Mouse (Mus musculus) liver, embryonic 13.5 days (tissue): ENCODE data around the gene Frmd4a. TPM values are rescaled to one million over a fixed set of nuclear protein-coding genes. Genes with fewer than 3 reads are reported as not detected.
"Not testable (repeated sequence)": the region's sequence is repeated elsewhere in the genome, so short reads cannot be mapped to it uniquely, and the experiment has no call there.

Experiments
- ATAC-seq: fragments of 200-750 bp; cut with Nextera tagmentation; 2 replicates; pipeline ENCODE4 v1.8.0; 2017; ENCODE audit warnings: low read depth, mild to moderate bottlenecking, moderate number of reproducible peaks, moderate library complexity
- DNase-seq: peaks from one replicate; pipeline ENCODE4 v3.0.0; 2022
- H3K27ac ChIP-seq: fragments of 300-500 bp; sonication (generic); 2 replicates; pipeline ENCODE4 v1.5.1; 2015; ENCODE audit warnings: moderate library complexity, mild to moderate bottlenecking, inconsistent platforms
- H3K27me3 ChIP-seq: fragments of 300-500 bp; sonication (generic); 2 replicates; pipeline ENCODE4 v1.6.1; 2015; ENCODE audit warnings: mild to moderate bottlenecking, inconsistent platforms
- H3K36me3 ChIP-seq: fragments of 300-500 bp; sonication (generic); 2 replicates; pipeline ENCODE4 v1.6.1; 2015; ENCODE audit warnings: mild to moderate bottlenecking, inconsistent platforms
- H3K4me1 ChIP-seq: fragments of 300-500 bp; sonication (generic); replicated peaks from 2 replicates; pipeline ENCODE4 v1.6.1; 2015; ENCODE audit warnings: inconsistent platforms
- H3K4me2 ChIP-seq: fragments of 300-500 bp; sonication (generic); 2 replicates; pipeline ENCODE4 v1.6.1; 2015; ENCODE audit warnings: inconsistent platforms, mild to moderate bottlenecking, moderate library complexity
- H3K4me3 ChIP-seq: fragments of 300-500 bp; sonication (generic); replicated peaks from 2 replicates; pipeline ENCODE4 v1.5.1; 2015; ENCODE audit warnings: mild to moderate bottlenecking, inconsistent platforms
- H3K9ac ChIP-seq: fragments of 300-500 bp; sonication (generic); 2 replicates; pipeline ENCODE4 v1.6.1; 2015; ENCODE audit warnings: mild to moderate bottlenecking, inconsistent platforms
- H3K9me3 ChIP-seq: fragments of 300-500 bp; sonication (generic); replicated peaks from 2 replicates; pipeline ENCODE4 v1.6.1; 2016; ENCODE audit warnings: inconsistent platforms
- WGBS: fragments of 180-500 bp; shearing (Covaris S2); methylation state at CpG from one replicate; pipeline ENCODE4 v1.1.7; 2015; ENCODE audit not compliant: insufficient replicate concordance; 5-methylcytosine and 5-hydroxymethylcytosine counted together
- polyA plus RNA-seq: library from polyadenylated mRNA; unstranded; fragments of >200 nt; fragmentation: Nextera tagmentation; extraction: Ambion mirVana; gene quantifications from 2 replicates; pipeline ENCODE4 v1.2.1, GENCODE M21; 2015

Gene Frmd4a
- polyA plus RNA-seq, 1 experiment from 2014 or later, result 11.0 TPM

- no peaks in the 10 kb centered on the region for H3K9me3 ChIP-seq
- H3K9ac ChIP-seq, result no peak overlapping the region
- no peak for DNase-seq
- H3K4me3 ChIP-seq, result no peak overlapping the region
- H3K4me1 ChIP-seq, result no peaks in the 10 kb centered on the region
- H3K27me3 ChIP-seq, result no peaks in the 10 kb centered on the region
- no peak for ATAC-seq
- WGBS, result 62% methylated on average over 5 of the region's 5 CpGs
- no peak overlapping the region for H3K27ac ChIP-seq
- no peaks in the 10 kb centered on the region for H3K36me3 ChIP-seq
- H3K4me2 ChIP-seq, result no peak overlapping the region
These were observed 297.0 kb downstream of the Frmd4a start for GRCm38 (mm10) chr2:4314545-4314944.

GRCm38 (mm10) chr2:4316589-4316988, 299.1 kb downstream of the Frmd4a start:
- DNase-seq (no peak), ATAC-seq (no peak)
- WGBS, result 34% methylated on average over 2 of the region's 2 CpGs
- Histone ChIP-seq H3K4me3 (no peak overlapping the region), H3K9ac (no peak overlapping the region), H3K4me2 (no peak overlapping the region), H3K36me3 (no peaks in the 10 kb centered on the region), H3K9me3 (no peaks in the 10 kb centered on the region), H3K27me3 (no peaks in the 10 kb centered on the region), H3K27ac (no peak overlapping the region), H3K4me1 (no peaks in the 10 kb centered on the region)

DNA sequence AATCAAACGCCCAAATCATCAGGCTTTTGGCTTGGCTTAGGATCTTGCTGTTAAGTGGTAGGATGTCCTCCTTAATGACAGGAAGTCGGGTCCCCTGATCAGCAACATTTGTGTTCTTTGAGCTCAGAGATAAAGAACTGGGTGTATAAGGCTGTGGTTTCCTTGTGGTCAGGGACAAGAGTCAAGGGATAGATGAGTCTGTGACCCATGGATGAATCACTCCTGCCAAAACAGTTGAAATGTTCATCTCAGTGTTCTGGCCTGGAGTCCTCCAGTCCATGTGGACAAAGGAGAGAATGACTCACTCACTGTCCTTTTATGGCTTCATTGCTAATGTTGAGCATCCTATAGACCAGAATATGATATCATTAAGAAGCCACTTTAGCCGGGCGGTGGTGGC, 300.6 kb downstream of the Frmd4a start:
- H3K4me3 ChIP-seq, result no peak overlapping the region
- no peaks in the 10 kb centered on the region for H3K9me3 ChIP-seq
- no peaks in the 10 kb centered on the region for H3K36me3 ChIP-seq
- no peaks in the 10 kb centered on the region for H3K4me1 ChIP-seq
- H3K27ac ChIP-seq, result no peak overlapping the region
- no peaks in the 10 kb centered on the region for H3K27me3 ChIP-seq
- no peak overlapping the region for H3K9ac ChIP-seq
- DNase-seq (no peak), ATAC-seq (no peak)
- 16% methylated on average over 4 of the region's 4 CpGs for WGBS
- H3K4me2 ChIP-seq, result no peak overlapping the region

GRCm38 (mm10) chr2:4326241-4327010, 308.9 kb downstream of the Frmd4a start:
- H3K9ac ChIP-seq, result no peak overlapping the region
- H3K9me3 ChIP-seq, result no peaks in the 10 kb centered on the region

GRCm38 (mm10) chr2:4327011-4327340, 309.5 kb downstream of the Frmd4a start:
- Histone ChIP-seq H3K4me2 (no peak overlapping the region), H3K4me1 (no peaks in the 10 kb centered on the region; the same call in 1 of the 2 replicates), H3K36me3 (no peaks in the 10 kb centered on the region), H3K4me3 (no peak overlapping the region), H3K9ac (no peak overlapping the region), H3K27ac (no peak overlapping the region), H3K9me3 (no peaks in the 10 kb centered on the region), H3K27me3 (no peaks in the 10 kb centered on the region)
- WGBS, result 31% methylated on average over 4 of the region's 4 CpGs
- no peak for DNase-seq
- no peak for ATAC-seq

More at GRCm38 (mm10) chr2:4326241-4327010, 308.9 kb downstream of the Frmd4a start:
- no peak for DNase-seq
- Histone ChIP-seq H3K4me3 (no peak overlapping the region), H3K27ac (no peak overlapping the region), H3K27me3 (no peaks in the 10 kb centered on the region), H3K36me3 (no peaks in the 10 kb centered on the region), H3K4me2 (no peak overlapping the region), H3K4me1 (no peaks in the 10 kb centered on the region; the same call in 1 of the 2 replicates)
- ATAC-seq, result no peak
- WGBS, result 51% methylated on average over 9 of the region's 9 CpGs

GRCm38 (mm10) chr2:4332441-4332840, 314.9 kb downstream of the Frmd4a start:
- no peak for DNase-seq
- H3K27ac ChIP-seq, result no peak overlapping the region
- H3K36me3 ChIP-seq, result no peaks in the 10 kb centered on the region
- no peak for ATAC-seq
- no peaks in the 10 kb centered on the region for H3K9me3 ChIP-seq
- no peak overlapping the region for H3K4me2 ChIP-seq
- H3K4me1 ChIP-seq, result no peaks in the 10 kb centered on the region; the same call in 1 of the 2 replicates
- H3K4me3 ChIP-seq, result no peak overlapping the region
- WGBS, result 47% methylated on average over 8 of the region's 8 CpGs
- H3K9ac ChIP-seq, result no peak overlapping the region
- no peaks in the 10 kb centered on the region for H3K27me3 ChIP-seq

GRCm38 (mm10) chr2:4334201-4334600, 316.7 kb downstream of the Frmd4a start:
- no peaks in the 10 kb centered on the region; the same call in 1 of the 2 replicates for H3K4me1 ChIP-seq
- no peaks in the 10 kb centered on the region for H3K27me3 ChIP-seq
- ATAC-seq, result no peak
- no peak overlapping the region for H3K9ac ChIP-seq
- 29% methylated on average over 4 of the region's 4 CpGs for WGBS
- no peak overlapping the region for H3K4me3 ChIP-seq
- H3K27ac ChIP-seq, result no peak overlapping the region
- no peaks in the 10 kb centered on the region for H3K36me3 ChIP-seq
- no peak for DNase-seq
- H3K9me3 ChIP-seq, result no peaks in the 10 kb centered on the region
- no peak overlapping the region for H3K4me2 ChIP-seq

DNA sequence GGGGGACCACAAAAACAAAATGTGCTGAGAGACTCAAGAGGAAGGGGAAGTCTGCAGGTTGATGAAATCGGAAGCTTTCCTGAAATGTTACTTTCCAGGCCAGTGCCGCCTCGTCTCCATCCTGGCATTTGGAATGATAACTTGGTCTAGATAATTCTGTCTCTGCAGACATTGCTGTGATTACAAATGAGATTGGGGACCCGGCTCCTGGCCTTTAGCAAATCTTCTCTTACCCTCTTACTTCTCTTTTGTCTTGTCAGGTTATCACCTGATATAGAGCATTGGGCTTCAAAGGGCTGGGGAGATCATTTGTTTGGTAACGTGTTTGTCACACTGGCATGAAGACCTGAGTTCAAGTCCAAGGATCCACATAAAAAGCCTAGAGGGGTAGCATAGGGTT, 317.4 kb downstream of the Frmd4a start:
- Histone ChIP-seq H3K9me3 (no peaks in the 10 kb centered on the region), H3K27me3 (no peaks in the 10 kb centered on the region), H3K4me1 (no peaks in the 10 kb centered on the region; the same call in 1 of the 2 replicates), H3K27ac (no peak overlapping the region), H3K4me3 (no peak overlapping the region), H3K36me3 (no peaks in the 10 kb centered on the region), H3K9ac (no peak overlapping the region), H3K4me2 (no peak overlapping the region)
- ATAC-seq, result no peak
- DNase-seq, result no peak
- WGBS, result 44% methylated on average over 5 of the region's 5 CpGs

GRCm38 (mm10) chr2:4335881-4336280, 318.4 kb downstream of the Frmd4a start:
- WGBS, result 37% methylated on average over 4 of the region's 4 CpGs
- Histone ChIP-seq H3K9ac (no peak overlapping the region), H3K9me3 (no peaks in the 10 kb centered on the region), H3K27me3 (no peaks in the 10 kb centered on the region), H3K4me1 (no peaks in the 10 kb centered on the region), H3K4me3 (no peak overlapping the region), H3K4me2 (no peak overlapping the region), H3K36me3 (no peaks in the 10 kb centered on the region), H3K27ac (no peak overlapping the region)
- DNase-seq, result no peak
- ATAC-seq, result no peak

- not testable (repeated sequence) for DNase-seq, H3K36me3 ChIP-seq, H3K27ac ChIP-seq, H3K4me1 ChIP-seq, H3K27me3 ChIP-seq, ATAC-seq, H3K4me3 ChIP-seq, H3K9ac ChIP-seq, H3K4me2 ChIP-seq, H3K9me3 ChIP-seq
- WGBS, result 43% methylated on average over 8 of the region's 8 CpGs
These were observed 320.8 kb downstream of the Frmd4a start for GRCm38 (mm10) chr2:4338290-4338689.

DNA sequence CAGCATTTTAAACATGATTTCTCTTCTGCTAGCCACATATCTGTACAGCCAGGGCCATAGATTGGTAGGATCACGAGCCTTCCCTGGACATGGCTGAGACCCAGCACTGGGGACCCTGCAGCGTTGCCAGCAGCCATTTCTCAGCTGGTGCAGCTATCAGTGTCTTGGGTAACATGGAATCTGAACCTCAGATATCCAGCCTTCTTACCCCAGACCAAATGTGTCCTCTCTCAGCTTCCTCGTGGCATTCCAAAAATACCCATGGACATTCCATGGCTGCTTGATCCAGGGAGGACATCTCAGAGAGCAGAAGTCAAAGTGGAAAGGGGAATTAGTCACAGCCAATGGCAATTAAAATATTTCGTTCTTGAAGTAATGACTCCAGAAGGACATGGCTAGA, 321.6 kb downstream of the Frmd4a start:
- 43% methylated on average over 4 of the region's 4 CpGs for WGBS
- no peaks in the 10 kb centered on the region for H3K4me1 ChIP-seq
- no peak for ATAC-seq
- no peaks in the 10 kb centered on the region for H3K9me3 ChIP-seq
- H3K27me3 ChIP-seq, result no peaks in the 10 kb centered on the region
- no peak overlapping the region for H3K4me2 ChIP-seq
- H3K9ac ChIP-seq, result no peak overlapping the region
- H3K4me3 ChIP-seq, result no peak overlapping the region
- no peaks in the 10 kb centered on the region for H3K36me3 ChIP-seq
- DNase-seq, result no peak
- H3K27ac ChIP-seq, result no peak overlapping the region

DNA sequence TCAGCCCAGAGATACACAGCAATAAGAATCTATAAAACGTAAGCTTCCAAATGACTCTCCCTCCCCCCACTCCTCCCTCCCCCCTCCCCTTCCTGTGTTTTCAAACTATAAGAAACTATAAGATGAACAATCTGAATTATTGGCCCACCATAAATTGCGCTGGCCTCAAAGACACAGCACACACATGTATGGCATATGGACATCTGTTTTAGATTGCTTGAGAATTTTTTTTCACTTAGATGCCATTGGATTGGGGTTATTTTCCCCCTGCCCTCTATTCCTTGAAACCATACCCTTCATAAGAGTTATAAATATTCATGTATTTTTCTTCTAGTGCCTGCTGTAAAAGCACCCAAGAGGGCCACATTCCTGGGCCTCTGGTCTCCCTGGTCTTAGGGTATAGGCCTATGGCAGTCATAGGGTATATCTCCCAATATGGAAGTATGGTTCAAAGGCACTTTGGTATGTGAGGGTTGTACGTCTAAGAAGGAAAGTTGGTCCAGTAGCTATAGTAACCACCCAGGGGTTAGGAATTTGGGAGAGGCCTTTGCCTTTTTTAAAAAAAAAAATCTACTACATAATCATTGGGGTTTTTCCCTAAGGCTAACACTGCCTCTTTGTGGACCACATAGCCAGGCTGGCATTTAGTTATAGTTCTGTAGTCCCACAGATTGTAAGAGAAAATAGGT, 322.2 kb downstream of the Frmd4a start:
- Histone ChIP-seq H3K27ac (no peak overlapping the region), H3K27me3 (0 out of 2 replicates have a peak, but pooled peaks cover under 1% of the 10 kb centered on the region)
- whole genome bisulfite sequencing, result 69% methylated on average over 3 of the region's 3 CpGs

More for the DNA sequence above, 322.2 kb downstream of the Frmd4a start:
- no peaks in the 10 kb centered on the region for H3K36me3 ChIP-seq
- no peak overlapping the region for H3K4me2 ChIP-seq
- H3K9me3 ChIP-seq, result no peaks in the 10 kb centered on the region
- H3K4me1 ChIP-seq, result no peaks in the 10 kb centered on the region
- DNase-seq (no peak), ATAC-seq (no peak)
- H3K9ac ChIP-seq, result no peak overlapping the region
- no peak overlapping the region for H3K4me3 ChIP-seq
